Mouse (Mus musculus): ENCODE measurements around the gene Cryzl1.
"Not testable (repeated sequence)": the region's sequence is repeated elsewhere in the genome, so short reads cannot be mapped to it uniquely, and the experiment has no call there.

Gene Cryzl1

DNA sequence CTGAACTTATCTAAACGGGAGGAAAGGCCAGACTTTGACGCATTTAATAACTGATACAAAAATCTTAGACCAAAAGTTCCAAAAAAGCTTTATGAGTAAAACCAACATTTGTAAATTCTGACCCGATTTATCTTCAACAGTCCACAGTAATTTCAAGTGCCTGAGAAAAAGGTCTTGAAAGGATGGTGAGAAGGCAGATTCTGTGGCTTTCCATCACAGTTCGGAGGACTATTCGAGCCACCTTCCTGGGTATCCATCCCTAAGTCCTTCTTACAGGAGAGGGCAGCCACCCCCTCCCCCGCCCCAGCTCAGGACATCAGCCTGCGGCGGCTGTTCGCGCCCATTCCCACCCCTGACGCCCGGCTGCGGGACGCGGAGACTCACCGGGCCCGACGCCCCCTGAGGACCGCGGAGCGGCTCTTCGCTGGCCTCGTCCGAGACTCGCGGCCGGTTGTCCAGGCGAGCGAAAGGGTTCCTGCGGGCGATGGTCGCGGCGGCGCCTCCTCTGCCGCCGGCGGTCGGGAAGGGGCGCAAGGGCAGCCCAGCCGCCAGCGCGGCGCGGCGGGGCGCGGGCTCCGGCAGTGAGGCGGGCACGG, 40.7 kb downstream of the Cryzl1 start:
- no peak for DNase-seq (ENCODE audit: low spot score)

DNA sequence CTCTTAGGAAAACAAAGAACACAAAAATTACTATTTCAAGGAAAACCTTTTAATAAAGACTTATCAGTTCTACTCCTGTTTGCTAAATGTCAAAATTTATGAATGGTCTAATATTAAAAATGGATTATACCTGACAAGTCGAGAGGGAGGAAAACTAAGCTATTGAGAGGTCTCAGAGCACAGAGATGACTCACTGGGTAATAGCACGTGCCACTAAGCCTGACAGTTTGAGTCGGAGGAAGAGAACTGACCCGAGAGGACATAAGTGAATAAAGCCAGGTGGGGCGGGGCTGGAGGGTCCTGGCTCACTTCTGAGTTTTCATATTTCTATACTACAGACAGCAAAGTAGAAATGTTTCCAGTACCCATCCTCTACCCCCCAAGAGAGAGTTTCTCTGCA, 42.4 kb downstream of the Cryzl1 start:
- DNase-seq (ENCODE audit: low spot score): no peak

DNA sequence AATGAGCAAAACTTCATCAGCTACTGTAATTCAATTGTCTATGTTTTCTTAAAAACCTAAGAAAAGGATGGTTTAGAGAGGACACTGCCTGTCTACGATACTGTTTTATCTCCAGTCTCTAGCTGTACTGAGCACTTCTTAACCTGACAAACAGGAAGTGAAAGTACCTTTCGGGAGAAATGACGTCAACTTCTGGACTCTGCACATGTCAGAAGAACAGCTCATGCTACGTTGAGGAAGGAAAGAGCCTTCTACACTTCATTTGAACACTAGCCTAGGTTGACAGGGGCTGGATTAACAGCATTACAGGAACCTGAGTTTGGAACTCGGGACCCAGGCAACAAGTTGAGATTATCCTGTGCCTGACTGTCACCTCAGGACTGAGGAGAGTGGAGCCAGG, 43.2 kb downstream of the Cryzl1 start:
- DNase-seq (ENCODE audit: low spot score): no peak

DNA sequence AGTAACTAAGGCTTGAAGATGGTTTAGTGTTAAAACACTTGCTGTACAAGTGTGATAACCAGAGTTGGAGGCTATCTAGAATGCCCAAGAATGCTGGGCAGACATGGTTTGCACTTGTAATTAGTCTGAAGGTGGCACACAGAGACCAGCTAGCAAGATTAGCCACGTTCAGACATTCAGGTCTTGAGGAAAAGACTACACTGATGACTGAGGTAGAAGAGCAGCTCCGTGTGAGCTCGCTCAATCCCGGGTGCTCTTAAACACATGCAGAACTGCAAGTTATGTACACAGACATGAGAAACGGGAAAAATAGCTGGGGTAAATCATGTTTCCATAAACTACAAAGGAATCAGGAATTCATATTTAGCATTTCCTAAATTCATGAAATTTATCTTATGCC, 48.1 kb downstream of the Cryzl1 start:
- DNase-seq (ENCODE audit: low spot score): no peak

DNA sequence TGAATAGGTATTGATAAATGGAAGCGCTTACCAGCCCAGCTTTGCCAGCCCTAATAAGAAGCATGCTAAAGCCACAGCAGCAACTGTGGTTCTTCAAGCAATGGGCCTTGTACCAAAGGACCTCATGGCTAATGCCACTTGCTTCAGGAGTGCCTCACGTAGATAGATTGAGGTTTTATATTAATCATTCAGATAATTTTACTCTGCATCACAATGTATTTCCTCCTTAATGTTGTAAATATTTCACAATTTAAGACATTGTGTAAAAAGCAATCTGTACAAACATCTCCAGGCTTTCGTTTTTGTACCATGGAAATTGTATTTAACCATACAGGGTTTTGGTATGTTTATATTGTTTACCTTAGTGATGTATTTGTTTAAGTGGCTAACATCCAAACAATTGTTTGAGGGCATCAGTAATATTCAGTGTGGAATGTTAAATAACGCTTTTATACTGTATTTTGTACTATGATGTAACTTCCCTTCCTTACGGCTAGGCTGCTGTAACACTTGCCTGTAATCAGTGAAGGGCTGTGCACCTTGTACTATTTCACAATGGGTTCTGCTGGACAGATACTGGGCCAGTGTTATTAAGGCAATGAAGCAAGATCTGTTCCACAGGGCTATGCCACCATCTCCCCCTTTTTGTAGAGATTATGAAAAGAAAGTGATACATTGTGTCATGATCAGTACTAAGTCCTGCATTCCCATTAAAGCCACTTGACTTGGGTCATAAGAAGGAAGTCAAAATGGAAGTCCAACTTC, 50.4 kb downstream of the Cryzl1 start:
- no peak for DNase-seq (ENCODE audit: low spot score)

DNA sequence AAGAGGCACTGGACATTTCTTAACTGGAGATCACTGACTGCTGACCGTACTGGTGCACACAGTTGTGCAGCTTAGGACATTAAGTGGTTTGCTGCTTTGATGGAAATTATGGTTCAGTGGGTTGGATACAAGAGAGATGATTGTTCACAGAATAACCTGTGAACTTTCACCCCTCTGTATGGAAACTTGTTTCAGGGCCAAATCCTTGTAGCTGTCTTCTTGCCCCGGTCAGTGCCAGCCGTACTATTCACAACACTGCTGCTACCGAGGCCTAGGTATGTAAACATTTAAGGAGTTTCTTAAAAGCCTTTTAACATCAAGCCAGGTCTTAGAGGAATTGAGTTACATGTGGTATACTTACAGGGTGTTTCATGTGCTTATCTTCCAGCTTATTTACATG, 54.3 kb downstream of the Cryzl1 start:
- DNase-seq (ENCODE audit: low spot score): no peak

DNA sequence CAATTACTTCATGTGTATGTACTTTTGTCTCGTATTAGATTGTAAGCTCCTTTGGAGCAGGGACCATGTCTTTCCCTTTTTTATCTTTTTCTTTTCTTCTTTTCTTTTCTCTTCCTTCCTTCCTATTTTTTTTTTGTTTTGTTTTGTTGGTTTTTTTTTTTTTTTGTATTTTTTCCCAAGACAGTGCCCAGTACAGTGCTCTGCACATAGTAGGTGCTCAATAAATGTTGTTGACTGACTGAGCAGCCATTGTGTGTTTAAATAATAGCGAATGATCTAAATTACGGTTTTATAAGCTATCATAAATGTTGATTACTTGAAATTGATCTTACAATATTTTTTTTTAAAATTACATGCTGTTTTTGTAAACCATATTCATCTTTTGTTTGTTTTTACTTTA, 65.0 kb downstream of the Cryzl1 start:
- no peak for DNase-seq (ENCODE audit: low spot score)

DNA sequence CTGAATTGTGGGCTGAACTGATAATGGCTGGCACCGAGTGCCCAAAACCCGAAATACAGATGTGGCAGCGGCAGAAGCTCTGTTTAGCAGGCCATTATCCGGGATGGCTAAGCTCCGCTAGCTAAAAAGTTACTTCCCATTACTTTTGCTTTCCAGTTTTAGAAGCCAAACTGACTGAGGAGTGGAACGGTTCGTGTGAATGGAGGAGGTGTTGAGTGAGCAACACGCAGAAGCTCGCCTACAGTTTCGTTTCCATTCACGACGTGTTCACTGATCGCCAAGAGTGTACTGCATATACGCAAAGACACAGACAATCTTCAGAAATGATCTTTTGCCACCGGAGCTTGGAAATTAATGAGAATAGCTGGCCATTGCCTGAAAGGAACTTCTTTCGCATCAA, 66.4 kb downstream of the Cryzl1 start:
- no peak for DNase-seq (ENCODE audit: low spot score)

DNA sequence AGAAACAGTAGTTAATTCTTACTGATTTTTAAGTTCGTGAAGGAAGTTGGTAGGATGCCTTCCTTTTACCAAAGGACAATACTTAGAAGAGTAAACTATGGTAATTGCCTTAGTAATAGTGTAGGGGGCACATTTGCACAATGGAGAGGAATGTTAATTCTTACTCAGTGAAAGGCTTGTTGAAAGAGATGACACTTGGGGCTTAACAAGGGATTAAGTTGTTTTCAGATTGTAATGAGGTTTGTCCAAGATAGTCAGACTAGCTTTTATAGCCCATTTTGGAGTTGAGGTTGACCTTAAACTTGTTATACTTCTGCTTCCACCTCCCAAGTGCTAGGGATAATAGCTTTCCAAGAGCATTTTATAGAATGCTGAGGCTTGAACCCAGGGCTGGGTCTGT, 67.4 kb downstream of the Cryzl1 start:
- DNase-seq (ENCODE audit: low spot score): no peak

DNA sequence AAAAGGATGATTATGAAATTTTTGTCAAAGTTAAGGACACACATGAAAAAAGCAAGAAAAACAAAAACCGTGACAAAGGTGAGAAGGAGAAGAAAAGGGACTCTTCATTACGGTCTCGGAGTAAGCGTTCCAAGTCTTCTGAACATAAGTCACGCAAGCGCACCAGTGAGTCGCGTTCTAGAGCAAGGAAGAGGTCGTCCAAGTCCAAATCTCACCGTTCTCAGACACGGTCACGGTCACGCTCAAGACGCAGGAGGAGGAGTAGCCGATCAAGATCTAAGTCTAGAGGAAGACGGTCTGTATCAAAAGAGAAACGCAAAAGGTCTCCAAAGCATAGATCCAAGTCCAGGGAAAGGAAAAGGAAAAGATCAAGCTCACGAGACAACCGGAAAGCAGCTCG, 69.0 kb downstream of the Cryzl1 start:
- no peak for DNase-seq (ENCODE audit: low spot score)

DNA sequence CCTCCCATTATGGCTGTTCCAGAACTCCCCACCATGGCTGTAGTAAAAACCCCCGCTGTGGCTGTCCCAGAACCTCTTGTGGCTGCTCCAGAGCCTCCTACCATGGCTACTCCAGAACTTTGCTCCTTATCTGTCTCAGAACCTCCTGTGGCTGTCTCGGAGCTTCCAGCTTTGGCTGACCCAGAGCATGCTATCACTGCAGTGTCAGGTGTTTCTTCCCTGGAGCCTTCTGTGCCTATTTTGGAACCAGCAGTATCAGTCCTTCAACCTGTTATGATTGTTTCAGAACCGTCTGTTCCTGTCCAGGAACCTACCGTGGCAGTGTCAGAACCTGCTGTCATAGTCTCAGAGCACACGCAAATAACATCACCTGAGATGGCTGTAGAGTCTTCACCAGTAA, 70.3 kb downstream of the Cryzl1 start:
- DNase-seq (ENCODE audit: low spot score): no peak

DNA sequence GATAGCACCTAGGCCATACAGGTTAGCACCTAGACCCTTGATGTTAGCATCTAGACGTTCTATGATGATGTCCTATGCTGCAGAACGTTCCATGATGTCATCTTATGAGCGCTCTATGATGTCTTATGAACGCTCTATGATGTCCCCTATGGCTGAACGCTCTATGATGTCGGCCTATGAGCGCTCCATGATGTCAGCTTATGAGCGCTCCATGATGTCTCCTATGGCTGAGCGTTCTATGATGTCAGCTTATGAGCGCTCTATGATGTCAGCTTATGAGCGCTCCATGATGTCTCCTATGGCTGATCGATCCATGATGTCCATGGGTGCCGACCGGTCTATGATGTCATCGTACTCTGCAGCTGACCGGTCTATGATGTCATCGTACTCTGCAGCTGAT, 71.5 kb downstream of the Cryzl1 start:
- no peak for DNase-seq (ENCODE audit: low spot score)

DNA sequence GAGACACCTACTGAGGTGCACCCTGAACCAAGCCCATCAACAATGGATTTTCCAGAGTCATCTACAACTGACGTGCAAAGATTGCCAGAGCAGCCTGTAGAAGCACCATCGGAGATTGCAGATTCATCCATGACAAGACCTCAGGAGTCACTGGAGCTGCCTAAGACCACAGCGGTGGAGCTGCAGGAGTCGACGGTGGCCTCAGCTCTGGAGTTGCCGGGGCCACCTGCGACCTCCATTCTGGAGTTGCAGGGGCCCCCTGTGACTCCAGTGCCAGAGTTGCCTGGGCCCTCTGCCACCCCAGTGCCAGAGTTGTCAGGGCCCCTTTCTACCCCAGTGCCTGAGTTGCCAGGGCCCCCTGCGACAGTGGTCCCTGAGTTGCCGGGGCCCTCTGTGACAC, 73.5 kb downstream of the Cryzl1 start:
- DNase-seq (ENCODE audit: low spot score): no peak

DNA sequence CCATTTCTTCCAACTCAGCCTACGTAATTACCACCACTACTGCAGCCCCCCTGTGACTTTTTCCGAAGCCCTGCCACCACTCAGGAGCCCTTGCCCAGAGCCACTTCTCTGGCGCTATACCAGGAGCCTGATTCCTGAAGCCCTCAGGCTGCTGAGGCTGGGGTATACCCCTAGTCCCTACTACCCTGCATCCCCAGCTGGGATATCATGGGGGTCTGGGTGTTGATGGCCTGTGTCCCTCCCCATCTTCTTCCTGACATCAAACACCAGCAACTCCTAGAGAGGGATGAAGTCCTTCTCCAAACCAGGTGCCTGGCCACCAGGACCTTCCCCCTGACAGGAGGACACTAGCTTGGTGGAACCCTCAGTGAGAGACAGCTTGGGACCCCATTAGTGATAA, 76.6 kb downstream of the Cryzl1 start:
- DNase-seq (ENCODE audit: low spot score): no peak

DNA sequence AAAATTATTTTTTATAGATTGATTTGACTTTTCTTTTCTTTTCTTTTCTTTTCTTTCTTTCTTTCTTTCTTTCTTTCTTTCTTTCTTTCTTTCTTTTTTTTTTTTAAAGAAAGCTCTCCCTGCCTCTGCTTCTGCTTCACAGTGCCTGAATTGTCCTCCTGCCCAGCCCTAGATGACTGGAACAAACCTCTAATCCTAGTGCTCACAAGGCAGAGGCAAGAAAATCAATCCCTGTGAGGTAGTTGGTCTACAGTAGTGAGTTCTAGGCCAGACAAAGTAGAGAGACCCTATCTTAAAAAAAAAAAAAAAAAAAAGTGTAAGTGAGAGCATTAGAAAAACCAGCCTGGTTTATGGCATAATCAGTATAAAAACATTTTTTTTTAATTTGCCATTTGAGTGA, 79.0 kb downstream of the Cryzl1 start:
- DNase-seq (ENCODE audit: low spot score): no peak

DNA sequence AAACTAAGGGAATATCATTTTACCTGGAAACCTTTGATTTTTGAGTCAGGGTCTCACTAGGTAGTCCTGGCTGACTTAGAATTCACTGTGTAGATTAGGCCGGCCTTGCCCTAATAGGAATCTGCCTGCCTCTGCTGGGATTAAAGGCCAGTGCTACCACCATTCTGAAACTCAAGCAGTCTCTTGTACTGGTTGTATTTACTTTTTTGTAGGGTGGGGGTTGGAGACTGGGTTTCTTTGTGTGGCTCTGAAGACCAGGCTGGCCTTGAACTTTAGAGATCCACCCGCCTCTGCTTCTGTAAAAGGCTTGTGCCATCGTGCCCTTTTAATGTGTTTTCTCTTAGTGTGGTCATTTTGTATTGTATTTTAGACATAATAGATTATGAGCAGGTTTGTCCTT, 79.5 kb downstream of the Cryzl1 start:
- DNase-seq (ENCODE audit: low spot score): peak; percentile 25

DNA sequence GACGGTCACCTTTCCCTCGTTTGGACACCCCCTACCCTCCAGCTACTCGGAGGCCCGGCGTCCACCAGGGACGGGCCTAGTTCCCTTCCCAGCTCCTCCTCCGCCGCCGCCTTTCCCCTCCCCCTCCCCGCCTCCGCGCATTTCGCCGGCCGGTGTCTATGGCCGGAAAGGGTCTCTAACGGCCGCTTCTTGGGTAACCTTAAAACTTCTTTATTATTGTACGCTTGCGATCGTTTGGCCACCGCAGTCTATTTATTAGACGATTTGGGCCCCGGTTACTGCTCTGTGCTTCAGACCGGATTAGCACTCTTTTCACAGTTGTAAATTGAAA, 80.6 kb downstream of the Cryzl1 start:
- peak; percentile 87 for DNase-seq (ENCODE audit: low spot score)

DNA sequence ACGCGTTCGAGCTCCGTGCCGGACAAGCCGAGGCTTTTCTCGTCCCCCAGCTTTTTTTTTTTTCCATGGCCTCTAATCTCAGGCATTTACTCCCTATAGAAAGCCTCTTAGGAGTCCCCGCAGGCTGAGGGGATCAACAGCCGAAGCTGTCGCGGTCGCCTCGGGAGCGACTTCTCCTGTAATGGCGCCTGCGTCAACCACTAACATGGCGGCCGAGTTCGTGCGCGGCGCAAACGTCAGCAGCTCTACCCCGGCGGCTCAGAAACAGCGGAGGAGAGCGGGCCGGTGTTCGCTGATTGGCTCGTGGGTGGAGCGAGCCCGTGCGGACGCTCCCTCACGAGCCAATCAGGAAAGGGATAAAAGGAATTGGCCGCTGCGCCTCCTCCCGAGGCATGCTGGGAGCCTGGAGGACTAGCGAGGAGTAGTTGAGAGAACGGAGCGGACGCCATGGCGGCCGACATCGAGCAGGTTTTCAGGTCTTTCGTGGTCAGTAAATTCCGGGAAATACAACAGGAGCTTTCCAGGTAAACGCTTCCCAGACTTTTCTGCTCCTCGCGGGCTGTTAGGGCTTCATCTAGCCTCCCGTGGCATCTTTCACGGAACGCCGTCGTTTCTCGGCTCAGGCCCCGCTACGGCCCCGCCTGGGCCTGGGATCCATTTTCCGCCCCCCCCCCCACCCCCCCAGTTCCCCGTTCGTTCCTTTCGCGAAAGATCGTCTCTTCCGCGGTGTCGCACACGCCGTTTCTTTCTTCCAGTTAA, 81.1 kb downstream of the Cryzl1 start, which contains the start of gene Son:
Gene Son (plus strand): TSS at position 46 of the 759 bp plus-strand sequence.
- peak; percentile 99 for DNase-seq (ENCODE audit: low spot score)

DNA sequence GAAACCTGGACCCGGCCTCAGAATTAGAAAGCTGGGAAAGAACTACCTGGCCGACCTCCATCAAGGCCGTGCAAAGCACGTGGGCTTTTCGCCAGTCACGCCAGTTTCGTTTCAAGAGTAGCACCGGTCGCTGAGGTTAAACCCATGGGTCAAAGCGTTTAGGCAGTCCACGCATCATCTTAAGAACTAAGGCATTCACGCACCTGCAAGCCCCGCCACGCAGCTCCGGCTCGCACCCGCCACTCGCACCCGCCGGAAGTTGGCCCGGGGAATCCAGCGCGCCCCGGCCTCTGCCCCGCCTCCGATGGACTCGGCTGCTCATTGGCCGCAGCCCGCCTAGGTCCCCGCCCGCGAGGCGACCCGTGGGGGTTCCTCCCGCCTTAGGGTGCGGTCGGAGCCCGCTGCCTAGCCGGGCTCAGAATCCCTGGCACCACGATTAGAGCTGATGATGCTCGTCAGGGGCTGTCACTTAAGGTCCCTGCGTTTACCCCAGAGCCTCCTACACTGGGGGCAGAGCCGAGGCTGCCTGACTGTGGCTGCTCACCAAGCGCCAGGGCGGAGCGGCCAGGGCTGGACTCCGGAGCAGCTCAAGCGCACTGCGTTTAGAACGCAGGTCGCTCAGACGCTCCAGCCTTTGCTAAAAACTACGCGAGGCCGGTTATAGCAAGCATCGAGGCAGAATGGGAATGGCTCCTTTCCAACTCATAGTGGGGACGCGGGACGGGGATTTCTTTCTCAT, 81.9 kb downstream of the Cryzl1 start, which contains the start of gene Gart:
Gene Gart (minus strand): TSS at position 272 of the 739 bp plus-strand sequence.
- peak; percentile 91 for DNase-seq (ENCODE audit: low spot score)

DNA sequence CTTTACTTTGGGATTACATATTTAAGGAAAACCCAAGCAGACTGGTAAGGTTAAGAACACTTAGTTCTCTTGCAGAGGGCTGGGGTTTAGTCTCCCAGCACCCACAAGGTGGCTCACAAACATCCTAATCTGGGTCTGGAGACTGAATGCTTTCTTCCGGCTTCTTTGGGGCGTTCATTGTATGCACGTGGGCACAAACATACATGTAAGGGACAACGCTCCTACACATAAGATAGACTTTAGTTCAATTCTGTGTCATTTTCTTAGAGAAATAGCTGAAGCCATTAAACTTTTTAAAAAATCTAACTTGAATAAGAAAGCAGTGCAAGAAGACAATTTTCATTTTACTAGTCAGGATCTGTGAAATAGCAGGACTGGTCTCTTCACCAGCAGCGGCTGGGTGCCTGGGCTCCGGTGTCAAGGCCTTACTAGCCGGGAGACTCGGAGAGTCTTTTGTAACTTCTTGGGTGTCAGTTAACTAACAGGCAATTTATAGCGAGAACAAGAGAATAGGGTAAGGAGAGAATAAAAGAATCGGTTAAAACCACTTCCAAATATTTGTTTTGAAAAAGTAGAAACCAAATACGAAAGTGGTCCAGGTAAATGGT, 82.7 kb downstream of the Cryzl1 start:
- peak; percentile 61 for DNase-seq (ENCODE audit: low spot score)

DNA sequence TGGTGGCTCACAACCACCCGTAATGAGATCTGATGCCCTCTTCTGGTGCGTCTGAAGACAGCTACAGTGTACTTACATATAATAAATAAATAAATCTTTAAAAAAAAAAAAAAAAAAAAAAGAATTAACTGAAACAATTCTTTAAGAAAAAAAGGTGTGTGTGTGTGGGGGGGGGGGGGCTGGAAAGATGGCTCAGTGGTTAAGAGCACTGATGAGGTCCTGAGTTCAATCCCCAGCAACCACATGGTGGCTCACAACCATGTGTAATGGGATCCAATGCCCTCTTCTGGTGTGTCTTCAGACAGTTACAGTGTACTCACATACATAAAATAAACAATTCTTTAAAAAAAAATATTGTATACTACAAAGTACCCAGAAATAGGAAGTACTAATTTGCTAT, 83.4 kb downstream of the Cryzl1 start:
- DNase-seq (ENCODE audit: low spot score): not testable (repeated sequence)

DNA sequence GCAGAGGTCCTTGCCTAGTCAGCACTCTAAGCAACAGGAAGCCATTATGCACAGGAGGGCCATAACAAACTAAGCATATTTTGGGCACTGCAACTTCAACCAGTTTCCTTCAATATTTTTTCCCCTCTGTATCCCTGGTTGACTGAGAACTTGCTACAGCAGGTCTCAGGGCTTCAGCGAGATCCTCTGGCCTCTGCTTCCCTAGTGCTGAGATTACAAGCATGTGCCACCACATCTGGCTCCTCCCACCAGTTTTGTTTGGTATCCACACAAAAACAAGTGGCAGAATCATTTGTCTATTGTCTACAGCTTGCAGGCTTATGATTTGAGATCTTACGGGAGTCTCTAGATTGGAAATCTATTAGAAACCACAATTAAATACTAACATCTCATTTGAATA, 83.9 kb downstream of the Cryzl1 start:
- peak; percentile 42 for DNase-seq (ENCODE audit: low spot score)
